Mouse (Mus musculus) hindbrain, embryonic 16.5 days (tissue): Measurements from ENCODE around the gene Acot1. TPM values are rescaled to one million over a fixed set of nuclear protein-coding genes. Genes with fewer than 3 reads are reported as not detected.
"Not testable (repeated sequence)": the region's sequence is repeated elsewhere in the genome, so short reads cannot be mapped to it uniquely, and the experiment has no call there.

Source experiments
- ATAC-seq: fragments of 200-750 bp; cut with Nextera tagmentation; 2 replicates; pipeline ENCODE4 v1.8.0; 2017; ENCODE audit warnings: moderate TSS enrichment, moderate library complexity
- H3K27ac ChIP-seq: fragments of 300-500 bp; sonication (generic); 2 replicates; pipeline ENCODE4 v1.5.1; 2014; ENCODE audit warnings: low read depth, mild to moderate bottlenecking, control low read depth, low read length, moderate library complexity
- H3K27me3 ChIP-seq: fragments of 300-500 bp; sonication (generic); replicated peaks from 2 replicates; pipeline ENCODE4 v1.6.1; 2014; ENCODE audit warnings: low read length; ENCODE audit not compliant: control insufficient read depth, insufficient read depth
- H3K36me3 ChIP-seq: fragments of 300-500 bp; sonication (generic); 2 replicates; pipeline ENCODE4 v1.6.1; 2014; ENCODE audit warnings: mild to moderate bottlenecking, low read length, moderate library complexity, mixed read lengths; ENCODE audit not compliant: control insufficient read depth, insufficient read depth
- H3K4me1 ChIP-seq: fragments of 300-500 bp; sonication (generic); 2 replicates; pipeline ENCODE4 v1.6.1; 2014; ENCODE audit warnings: low read depth, low read length; ENCODE audit not compliant: control insufficient read depth, insufficient read depth
- H3K4me2 ChIP-seq: fragments of 300-500 bp; sonication (generic); 2 replicates; pipeline ENCODE4 v1.6.1; 2014; ENCODE audit warnings: mild to moderate bottlenecking, low read length, control low read depth, moderate library complexity
- H3K4me3 ChIP-seq: fragments of 300-500 bp; sonication (generic); 2 replicates; pipeline ENCODE4 v1.5.1; 2014; ENCODE audit warnings: mild to moderate bottlenecking, low read length, control low read depth, moderate library complexity
- H3K9ac ChIP-seq: fragments of 300-500 bp; sonication (generic); 2 replicates; pipeline ENCODE4 v1.6.1; 2014; ENCODE audit warnings: low read depth, mild to moderate bottlenecking, control low read depth, low read length, moderate library complexity
- H3K9me3 ChIP-seq: fragments of 300-500 bp; sonication (generic); 2 replicates; pipeline ENCODE4 v1.6.1; 2014; ENCODE audit warnings: mild to moderate bottlenecking, low read length, moderate library complexity; ENCODE audit not compliant: control insufficient read depth
- WGBS: fragments of 180-500 bp; shearing (Covaris S2); extraction: QIAGEN DNeasy Blood & Tissue Kit; methylation state at CpG from one replicate; pipeline ENCODE4 v1.1.7; 2014; 5-methylcytosine and 5-hydroxymethylcytosine counted together
- polyA plus RNA-seq: library from polyadenylated mRNA; unstranded; fragments of >200 nt; fragmentation: Nextera tagmentation; extraction: Ambion mirVana; gene quantifications from 2 replicates; pipeline ENCODE4 v1.2.1, GENCODE M21; 2015

Acot1 gene
- polyA plus RNA-seq, 1 experiment from 2014 or later: 112 TPM

GRCm38 (mm10) chr12:83989378-83989777, 19.9 kb upstream of the Acot1 start:
- H3K36me3 ChIP-seq: no peaks in the 10 kb centered on the region
- no peak overlapping the region for H3K4me2 ChIP-seq
- ATAC-seq: no peak
- no peak overlapping the region for H3K4me3 ChIP-seq
- H3K27ac ChIP-seq: no peak overlapping the region
- no peak overlapping the region for H3K9ac ChIP-seq
- H3K27me3 ChIP-seq: no peaks in the 10 kb centered on the region
- no peaks in the 10 kb centered on the region for H3K9me3 ChIP-seq
- peaks cover 4% of the 10 kb centered on the region for H3K4me1 ChIP-seq
- 97% methylated on average over 4 of the region's 4 CpGs for WGBS

GRCm38 (mm10) chr12:83997221-83997620, 12.1 kb upstream of the Acot1 start:
- H3K36me3 ChIP-seq: no peaks in the 10 kb centered on the region
- H3K4me3 ChIP-seq: no peak overlapping the region
- H3K9ac ChIP-seq: no peak overlapping the region
- H3K9me3 ChIP-seq: peaks cover 6% of the 10 kb centered on the region
- H3K4me2 ChIP-seq: no peak overlapping the region
- no peaks in the 10 kb centered on the region for H3K27me3 ChIP-seq
- H3K4me1 ChIP-seq: no peaks in the 10 kb centered on the region
- H3K27ac ChIP-seq: no peak overlapping the region
- WGBS: 51% methylated on average over 2 of the region's 2 CpGs
- ATAC-seq: no peak

GRCm38 (mm10) chr12:83998341-83999107, 10.8 kb upstream of the Acot1 start:
- WGBS: 54% methylated on average over 11 of the region's 11 CpGs
- H3K36me3 ChIP-seq: no peaks in the 10 kb centered on the region
- no peaks in the 10 kb centered on the region for H3K4me1 ChIP-seq
- no peak for ATAC-seq
- no peak overlapping the region for H3K4me3 ChIP-seq
- no peak overlapping the region for H3K9ac ChIP-seq
- H3K27me3 ChIP-seq: no peaks in the 10 kb centered on the region
- no peak overlapping the region for H3K4me2 ChIP-seq
- H3K9me3 ChIP-seq: peaks cover 7% of the 10 kb centered on the region
- 0 out of 2 replicates have a peak overlapping the region, but pooled peaks have one; percentile 29 for H3K27ac ChIP-seq

GRCm38 (mm10) chr12:83999237-83999636, 10.1 kb upstream of the Acot1 start:
- not testable (repeated sequence) for H3K36me3 ChIP-seq, H3K9ac ChIP-seq, H3K4me2 ChIP-seq, H3K4me3 ChIP-seq, H3K27me3 ChIP-seq, H3K4me1 ChIP-seq, H3K9me3 ChIP-seq, H3K27ac ChIP-seq
- ATAC-seq: peak; percentile 45; the same call in 1 of the 2 replicates
- 57% methylated on average over 8 of the region's 8 CpGs for WGBS

GRCm38 (mm10) chr12:84000418-84000817, 8.9 kb upstream of the Acot1 start:
- Histone ChIP-seq H3K27ac (no peak overlapping the region), H3K4me3 (no peak overlapping the region), H3K27me3 (no peaks in the 10 kb centered on the region), H3K4me1 (no peaks in the 10 kb centered on the region), H3K36me3 (no peaks in the 10 kb centered on the region), H3K9ac (no peak overlapping the region), H3K4me2 (no peak overlapping the region), H3K9me3 (peaks cover 7% of the 10 kb centered on the region)
- ATAC-seq: no peak
- WGBS: 79% methylated on average over 3 of the region's 3 CpGs

- no peaks in the 10 kb centered on the region for H3K36me3 ChIP-seq
- no peak overlapping the region for H3K4me2 ChIP-seq
- no peaks in the 10 kb centered on the region for H3K27me3 ChIP-seq
- H3K9ac ChIP-seq: no peak overlapping the region
- H3K4me1 ChIP-seq: no peaks in the 10 kb centered on the region
- no peak for ATAC-seq
- no peak overlapping the region for H3K4me3 ChIP-seq
- peaks cover 7% of the 10 kb centered on the region for H3K9me3 ChIP-seq
- no peak overlapping the region for H3K27ac ChIP-seq
- WGBS: 92% methylated on average over 1 of the region's 1 CpGs
These were observed 5.4 kb upstream of the Acot1 start for GRCm38 (mm10) chr12:84003866-84004265.

- Histone ChIP-seq H3K27ac (peak overlapping the region; percentile 40), H3K27me3 (no peaks in the 10 kb centered on the region), H3K36me3 (no peaks in the 10 kb centered on the region), H3K4me1 (peaks cover 8% of the 10 kb centered on the region), H3K9ac (no peak overlapping the region), H3K9me3 (no peaks in the 10 kb centered on the region), H3K4me3 (no peak overlapping the region), H3K4me2 (peak overlapping the region; percentile 61)
- ATAC-seq: no peak
- 81% methylated on average over 12 of the region's 12 CpGs for WGBS
These were observed 1.0 kb upstream of the Acot1 start for GRCm38 (mm10) chr12:84008251-84008650.

- H3K36me3 ChIP-seq: no peaks in the 10 kb centered on the region
- WGBS: 35% methylated on average over 8 of the region's 8 CpGs
- no peaks in the 10 kb centered on the region for H3K27me3 ChIP-seq
- peak overlapping the region; percentile 40 for H3K27ac ChIP-seq
- H3K4me1 ChIP-seq: peaks cover 8% of the 10 kb centered on the region
- peak overlapping the region; percentile 61 for H3K4me2 ChIP-seq
- no peak overlapping the region for H3K9ac ChIP-seq
- peak overlapping the region; percentile 51 for H3K4me3 ChIP-seq
- peak; percentile 18; the same call in 1 of the 2 replicates for ATAC-seq
- H3K9me3 ChIP-seq: no peaks in the 10 kb centered on the region
These were observed 561 bp upstream of the Acot1 start for GRCm38 (mm10) chr12:84008729-84009128.

- WGBS: 71% methylated on average over 3 of the region's 3 CpGs
- no peak for ATAC-seq
- Histone ChIP-seq H3K9ac (no peak overlapping the region), H3K9me3 (no peaks in the 10 kb centered on the region), H3K36me3 (no peaks in the 10 kb centered on the region), H3K4me2 (peak overlapping the region; percentile 61), H3K4me1 (peaks cover 8% of the 10 kb centered on the region), H3K4me3 (peak overlapping the region; percentile 51), H3K27ac (peak overlapping the region; percentile 10; the same call in 1 of the 2 replicates), H3K27me3 (no peaks in the 10 kb centered on the region)
These were observed 911 bp downstream of the Acot1 start for GRCm38 (mm10) chr12:84010201-84010600.
